Mouse (Mus musculus) heart, adult 2 months (tissue): Measurements from ENCODE around the gene Matn3.

Experiments used
- CTCF ChIP-seq: fragments of 200-600 bp; IDR thresholded peaks from 2 replicates; pipeline ENCODE4 v1.8.1; 2022; ENCODE audit warnings: antibody characterized with exemption, mild to moderate bottlenecking, moderate library complexity
- EP300 ChIP-seq: fragments of 200-500 bp; IDR thresholded peaks from 2 replicates; pipeline ENCODE4 v1.6.1; 2011; ENCODE audit warnings: low read depth, low read length, control low read depth; ENCODE audit not compliant: insufficient read depth
- POLR2A ChIP-seq: fragments of 200-500 bp; IDR thresholded peaks from 2 replicates; pipeline ENCODE4 v1.6.1; 2011; ENCODE audit warnings: mild to moderate bottlenecking, low read depth, low read length, control low read depth; ENCODE audit not compliant: insufficient read depth

DNA sequence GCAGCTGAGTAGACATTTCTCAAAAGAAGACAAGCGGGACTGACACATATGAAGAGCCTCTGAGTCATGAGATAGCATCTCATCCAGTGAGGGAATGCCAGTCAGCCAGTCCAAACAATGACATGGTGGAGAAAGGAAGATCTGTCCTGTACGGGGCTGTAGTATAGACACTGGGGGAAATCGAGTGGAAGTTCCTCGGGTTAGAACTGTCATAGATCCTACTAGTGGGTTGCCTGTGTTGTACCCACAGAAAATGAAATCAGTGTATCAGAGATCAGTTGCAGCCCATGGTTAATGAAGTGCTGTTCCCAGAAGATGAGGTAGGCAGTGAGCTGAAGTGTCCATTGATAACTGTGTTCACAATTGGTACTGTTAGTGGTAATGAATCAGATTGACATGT lies 19.0 kb upstream of the Matn3 start:
- TF ChIP-seq POLR2A, result no peak
- no peak for TF ChIP-seq EP300
- no peak for TF ChIP-seq CTCF
